Mouse (Mus musculus) frontal cortex, adult 2 months (tissue): ENCODE measurements around the gene 1700024G13Rik. TPM values are rescaled to one million over a fixed set of nuclear protein-coding genes. Genes with fewer than 3 reads are reported as not detected.

Experiments
- DNase-seq, 2 experiments: peaks; one replicate each; pipeline ENCODE4 v3.0.0; 2022; ENCODE audit warnings: low spot score in 1 of 2; ENCODE audit errors: extremely low spot score in 1 of 2
- polyA plus RNA-seq: library from polyadenylated mRNA; depleted of rRNA; stranded (reverse); fragments of >200 nt; gene quantifications from 2 replicates; pipeline ENCODE4 v1.2.3, GENCODE M21; 2012; rRNA removed

1700024G13Rik gene
- polyA plus RNA-seq, 1 experiment: not detected

DNA sequence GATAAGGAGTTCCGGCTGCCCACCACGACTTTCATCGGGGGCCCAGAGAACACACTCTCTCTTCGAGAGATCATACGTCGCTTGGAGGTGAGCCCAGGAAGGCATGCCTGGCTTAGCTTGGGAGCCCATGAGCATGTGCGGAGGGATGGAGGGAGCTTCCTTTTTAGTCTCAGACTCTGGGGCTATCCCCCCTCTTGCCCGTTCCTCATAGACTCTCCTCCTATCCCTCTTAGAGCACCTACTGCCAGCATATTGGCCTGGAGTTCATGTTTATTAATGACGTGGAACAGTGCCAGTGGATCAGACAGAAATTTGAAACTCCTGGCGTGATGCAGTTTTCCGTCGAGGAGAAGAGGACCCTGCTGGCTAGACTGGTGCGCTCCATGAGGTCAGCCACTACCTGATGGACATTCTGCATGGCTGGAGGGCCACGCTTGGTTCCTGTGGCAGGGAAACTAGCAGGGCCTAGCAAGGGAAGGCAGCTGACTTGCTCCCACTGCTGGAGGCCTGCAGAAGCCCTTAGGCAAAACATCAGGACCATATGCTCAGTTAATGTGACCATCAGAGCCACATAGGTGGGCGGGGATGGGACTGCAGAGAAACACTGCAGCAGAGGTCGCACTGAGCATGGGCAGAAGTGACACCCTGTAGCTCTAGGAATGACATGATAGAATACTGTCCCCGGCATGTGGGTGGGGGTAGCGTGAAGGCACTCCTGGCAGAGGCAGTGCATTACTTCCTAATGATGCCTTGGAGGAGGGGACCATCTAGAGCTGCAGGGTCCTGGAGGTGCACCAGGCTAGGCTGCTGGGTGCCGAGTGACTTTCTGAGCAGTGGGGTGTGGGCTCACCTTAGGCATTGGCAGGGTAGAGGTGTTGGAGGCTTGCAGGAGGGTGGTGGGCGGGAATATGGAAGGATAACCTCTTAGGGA is 55.4 kb downstream of the 1700024G13Rik start:
- no peak for DNase-seq

DNA sequence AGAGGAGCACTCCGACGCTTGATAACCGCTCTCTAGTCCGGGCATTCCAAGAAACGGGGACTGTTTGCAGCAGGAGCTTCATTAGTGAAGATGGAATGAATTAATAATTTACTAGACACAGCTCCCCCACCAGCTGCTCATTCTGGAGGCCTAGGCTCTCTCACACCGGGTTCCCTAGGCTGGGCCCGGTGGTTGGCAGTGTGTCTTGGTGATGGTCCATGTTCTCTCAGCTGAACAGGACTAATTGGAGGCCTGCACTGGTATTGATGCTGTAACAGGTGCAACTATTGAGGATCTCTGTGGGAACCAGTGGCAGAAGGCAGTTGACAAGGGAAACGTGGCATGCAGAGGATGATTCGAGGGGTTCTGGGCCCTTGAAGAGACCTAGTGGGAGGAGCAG is 60.8 kb downstream of the 1700024G13Rik start:
- DNase-seq: no peak

Other genes with a start within 250 kb of the 1700024G13Rik start
- not detected in 2 replicates for gene Msmb, start 246.4 kb downstream of the 1700024G13Rik start, polyA plus RNA-seq
- gene Ncoa4, start 228.5 kb downstream of the 1700024G13Rik start, polyA plus RNA-seq: 49.7 and 60.5 TPM in 2 replicates
- 108 and 134 TPM in 2 replicates for gene Timm23, start 186.5 kb downstream of the 1700024G13Rik start, polyA plus RNA-seq
- gene Parg, start 186.4 kb downstream of the 1700024G13Rik start, polyA plus RNA-seq: 18.8 and 19.1 TPM in 2 replicates
- gene Ogdhl, start 66.4 kb downstream of the 1700024G13Rik start, polyA plus RNA-seq: 66.1 and 68.5 TPM in 2 replicates
- gene Slc18a3, start 76.5 kb upstream of the 1700024G13Rik start, polyA plus RNA-seq: 0.14 and 0.53 TPM in 2 replicates
- gene Chat, start 77.6 kb upstream of the 1700024G13Rik start, polyA plus RNA-seq: 0.42 and 0.69 TPM in 2 replicates
- gene Ercc6, start 125.1 kb upstream of the 1700024G13Rik start, polyA plus RNA-seq: 12.9 and 13.8 TPM in 2 replicates
- 0.04 and 0.11 TPM in 2 replicates for gene Prrxl1, start 211.0 kb upstream of the 1700024G13Rik start, polyA plus RNA-seq